Mouse (Mus musculus): ENCODE measurements around the gene Slc30a7. TPM values are rescaled to one million over a fixed set of nuclear protein-coding genes. Genes with fewer than 3 reads are reported as not detected.

Slc30a7 gene
- polyA plus RNA-seq, 1 experiment from 2014 or later: 21.3 TPM

DNA sequence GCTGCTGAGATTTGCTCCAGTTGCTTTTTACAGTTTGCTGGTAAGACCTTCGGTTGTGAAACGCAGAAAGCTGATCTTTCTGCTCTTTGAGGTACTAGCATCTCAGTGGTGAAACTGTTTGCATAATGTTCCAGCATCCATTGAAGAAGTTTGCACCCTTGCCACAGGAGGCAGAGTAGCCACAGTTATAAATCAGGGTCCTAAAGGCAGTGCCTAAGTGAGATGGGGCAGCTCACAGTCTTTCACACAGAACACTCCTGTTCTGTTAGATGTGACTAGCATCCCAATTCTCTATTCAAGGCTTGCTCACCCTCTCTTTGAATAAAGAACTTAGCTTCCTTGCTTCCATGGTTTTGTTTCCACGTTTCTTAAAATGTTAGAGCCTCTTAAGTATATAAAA is 102.1 kb downstream of the Slc30a7 start:
- no peaks in the 10 kb centered on the region for H3K4me1 ChIP-seq (replicated peaks)
- H3K9ac ChIP-seq: no peak overlapping the region
- H3K9me3 ChIP-seq (replicated peaks): peaks cover 5% of the 10 kb centered on the region; the same call in 1 of the 2 replicates
- 90% methylated on average over 3 of the region's 3 CpGs for WGBS
- no peak for ATAC-seq (ENCODE audit: insufficient number of reproducible peaks, low FRiP score)
- no peak overlapping the region for H3K4me2 ChIP-seq
- no peak overlapping the region for H3K27ac ChIP-seq (ENCODE audit: poor library complexity, severe bottlenecking)
- H3K4me3 ChIP-seq: no peak overlapping the region
- peaks cover 25% of the 10 kb centered on the region for H3K36me3 ChIP-seq
- H3K27me3 ChIP-seq (replicated peaks): no peaks in the 10 kb centered on the region

DNA sequence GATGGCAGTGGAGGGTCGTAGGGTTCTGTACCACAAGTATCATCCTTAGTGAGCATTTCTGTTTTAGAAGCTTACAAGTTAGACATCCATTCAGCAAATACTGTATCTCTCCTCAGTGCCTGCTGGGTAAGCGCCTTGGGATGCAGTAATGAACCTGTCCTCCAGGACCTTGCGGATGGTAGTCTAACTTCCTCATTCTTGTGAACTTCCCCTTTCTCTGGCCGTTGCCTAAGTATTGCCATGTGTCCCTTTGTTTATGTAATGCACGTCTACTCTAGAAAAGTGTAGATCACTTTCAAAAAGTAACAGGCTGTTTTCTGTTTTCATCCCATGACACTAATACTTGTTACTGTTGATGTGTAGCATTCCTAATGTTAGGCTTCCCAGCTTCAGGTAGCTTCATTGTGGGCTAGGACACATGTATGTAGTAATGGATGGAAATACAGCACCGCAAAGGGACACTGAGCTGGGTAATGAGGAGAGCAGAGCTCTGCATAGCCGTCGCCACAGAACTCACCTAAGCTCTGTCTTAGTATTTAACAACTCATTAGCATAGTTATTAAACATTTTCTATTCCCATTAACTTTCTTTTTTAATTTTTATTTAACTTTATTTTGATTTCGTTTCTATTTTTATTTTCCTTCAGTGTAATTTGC is 104.8 kb downstream of the Slc30a7 start:
- H3K27me3 ChIP-seq (replicated peaks): no peaks in the 10 kb centered on the region
- WGBS: 89% methylated on average over 9 of the region's 9 CpGs
- no peak overlapping the region for H3K27ac ChIP-seq (ENCODE audit: poor library complexity, severe bottlenecking)
- peaks cover 21% of the 10 kb centered on the region for H3K36me3 ChIP-seq
- ATAC-seq (ENCODE audit: insufficient number of reproducible peaks, low FRiP score): no peak
- 0 out of 2 replicates have a peak, but pooled peaks cover 1% of the 10 kb centered on the region for H3K9me3 ChIP-seq (replicated peaks)
- H3K9ac ChIP-seq: no peak overlapping the region
- no peak overlapping the region for H3K4me3 ChIP-seq
- no peak overlapping the region for H3K4me2 ChIP-seq
- no peaks in the 10 kb centered on the region for H3K4me1 ChIP-seq (replicated peaks)

GRCm38 (mm10) chr3:115898354-115898948 is 108.8 kb downstream of the Slc30a7 start:
- H3K4me3 ChIP-seq: no peak overlapping the region
- WGBS: 83% methylated on average over 3 of the region's 3 CpGs
- no peaks in the 10 kb centered on the region for H3K9me3 ChIP-seq (replicated peaks)
- H3K9ac ChIP-seq: no peak overlapping the region
- no peak overlapping the region for H3K4me2 ChIP-seq
- no peak overlapping the region for H3K27ac ChIP-seq (ENCODE audit: poor library complexity, severe bottlenecking)
- no peak for ATAC-seq (ENCODE audit: insufficient number of reproducible peaks, low FRiP score)
- no peaks in the 10 kb centered on the region for H3K27me3 ChIP-seq (replicated peaks)
- H3K36me3 ChIP-seq: peaks cover 17% of the 10 kb centered on the region
- H3K4me1 ChIP-seq (replicated peaks): no peaks in the 10 kb centered on the region

GRCm38 (mm10) chr3:115893166-115893565 is 114.0 kb downstream of the Slc30a7 start:
- H3K4me1 ChIP-seq (replicated peaks): no peaks in the 10 kb centered on the region
- H3K27me3 ChIP-seq (replicated peaks): no peaks in the 10 kb centered on the region
- H3K27ac ChIP-seq (ENCODE audit: poor library complexity, severe bottlenecking): no peak overlapping the region
- ATAC-seq (ENCODE audit: insufficient number of reproducible peaks, low FRiP score): no peak
- H3K4me3 ChIP-seq: no peak overlapping the region
- H3K4me2 ChIP-seq: no peak overlapping the region
- WGBS: 90% methylated on average over 2 of the region's 2 CpGs
- no peaks in the 10 kb centered on the region for H3K9me3 ChIP-seq (replicated peaks)
- H3K9ac ChIP-seq: no peak overlapping the region
- peaks cover 6% of the 10 kb centered on the region for H3K36me3 ChIP-seq

GRCm38 (mm10) chr3:115892341-115892740 is 114.9 kb downstream of the Slc30a7 start:
- H3K27me3 ChIP-seq (replicated peaks): no peaks in the 10 kb centered on the region
- H3K4me3 ChIP-seq: no peak overlapping the region
- ATAC-seq (ENCODE audit: insufficient number of reproducible peaks, low FRiP score): no peak
- H3K9ac ChIP-seq: no peak overlapping the region
- H3K9me3 ChIP-seq (replicated peaks): no peaks in the 10 kb centered on the region
- H3K4me2 ChIP-seq: no peak overlapping the region
- no peaks in the 10 kb centered on the region for H3K4me1 ChIP-seq (replicated peaks)
- peaks cover 6% of the 10 kb centered on the region for H3K36me3 ChIP-seq
- H3K27ac ChIP-seq (ENCODE audit: poor library complexity, severe bottlenecking): no peak overlapping the region
- WGBS: 86% methylated on average over 4 of the region's 4 CpGs

Small RNA genes lying within 50 kb of the gene (microRNA-seq; reads per million reads assigned to microRNA genes)
- not detected for gene Mir669n

Other genes starting within 250 kb of the Slc30a7 start
- gene Dph5, start 119.6 kb downstream of the Slc30a7 start, polyA plus RNA-seq (2016; fragmentation: Nextera tagmentation; extraction: Ambion mirVana): 19.1 and 19.2 TPM in 2 replicates
- 25.4 and 26.5 TPM in 2 replicates for gene Extl2, start 56 bp upstream of the Slc30a7 start, polyA plus RNA-seq (2016; fragmentation: Nextera tagmentation; extraction: Ambion mirVana)
- gene Vcam1, start 122.3 kb upstream of the Slc30a7 start, polyA plus RNA-seq (2016; fragmentation: Nextera tagmentation; extraction: Ambion mirVana): 69.7 and 73.1 TPM in 2 replicates
- gene Gpr88, start 246.1 kb upstream of the Slc30a7 start, polyA plus RNA-seq (2016; fragmentation: Nextera tagmentation; extraction: Ambion mirVana): 1.1 TPM in 1 of 2 replicates, not detected in the other